Mouse (Mus musculus) MEL (cell line): Measurements from ENCODE around the gene Mmp15. TPM values are rescaled to one million over a fixed set of nuclear protein-coding genes. Genes with fewer than 3 reads are reported as not detected.

Source experiments
- DNase-seq: peaks from one replicate; pipeline ENCODE4 v3.0.0; 2011; ENCODE audit warnings: low read depth, low spot score
- H3K27ac ChIP-seq: 2 replicates; pipeline ENCODE4 v1.5.1; 2012; ENCODE audit warnings: low read depth, mild to moderate bottlenecking, control low read depth, low read length, moderate library complexity; ENCODE audit not compliant: control insufficient read depth
- H3K27me3 ChIP-seq, 2 experiments: fragments of 150-350 bp in 1 of 2; sonication (generic) in 1 of 2; 2 replicates each; pipeline ENCODE4 v1.6.1; 2012; ENCODE audit warnings: low read length in 2 of 2, mild to moderate bottlenecking in 2 of 2, improper control_type of control experiment in 1 of 2, moderate library complexity in 1 of 2; ENCODE audit not compliant: insufficient read depth in 2 of 2, control insufficient read depth in 1 of 2
- H3K36me3 ChIP-seq, 2 experiments: 2 replicates each; pipeline ENCODE4 v1.6.1; 2012 to 2014; ENCODE audit warnings: low read length in 2 of 2, improper control_type of control experiment in 1 of 2, inconsistent platforms in 1 of 2, mild to moderate bottlenecking in 1 of 2; ENCODE audit not compliant: insufficient read depth in 2 of 2, control insufficient read depth in 1 of 2
- H3K4me1 ChIP-seq, 2 experiments: fragments of 150-350 bp in 1 of 2; sonication (generic) in 1 of 2; 2 replicates each; pipeline ENCODE4 v1.6.1; 2012; ENCODE audit warnings: low read length in 2 of 2, improper control_type of control experiment in 1 of 2, mild to moderate bottlenecking in 1 of 2; ENCODE audit not compliant: insufficient read depth in 2 of 2, control insufficient read depth in 1 of 2
- H3K4me3 ChIP-seq, 2 experiments: fragments of 150-350 bp in 1 of 2; sonication (generic) in 1 of 2; 2 replicates each; pipeline ENCODE4 v1.5.1; 2012; ENCODE audit warnings: low read depth in 2 of 2, low read length in 2 of 2, mild to moderate bottlenecking in 2 of 2, moderate library complexity in 2 of 2, control low read depth in 1 of 2, improper control_type of control experiment in 1 of 2; ENCODE audit not compliant: control insufficient read depth in 1 of 2, insufficient read depth in 1 of 2
- H3K79me2 ChIP-seq: 2 replicates; pipeline ENCODE4 v1.6.1; 2012; ENCODE audit warnings: mild to moderate bottlenecking, low read length, moderate library complexity; ENCODE audit not compliant: control insufficient read depth, poor library complexity, insufficient read depth
- H3K9ac ChIP-seq: 2 replicates; pipeline ENCODE4 v1.6.1; 2012; ENCODE audit warnings: low read depth, mild to moderate bottlenecking, control low read depth, low read length, moderate library complexity; ENCODE audit not compliant: control insufficient read depth, poor library complexity, severe bottlenecking
- H3K9me3 ChIP-seq: fragments of 150-350 bp; sonication (generic); replicated peaks from 2 replicates; pipeline ENCODE4 v1.6.1; 2012; ENCODE audit warnings: mild to moderate bottlenecking, low read length, improper control_type of control experiment, moderate library complexity; ENCODE audit not compliant: insufficient read depth
- BHLHE40 ChIP-seq: IDR thresholded peaks from 2 replicates; pipeline ENCODE4 v1.6.1; 2012; ENCODE audit warnings: low read depth, mild to moderate bottlenecking, inconsistent platforms, low read length, improper control_type of control experiment, borderline replicate concordance
- CHD1 ChIP-seq: IDR thresholded peaks from 2 replicates; pipeline ENCODE4 v1.6.1; 2012; ENCODE audit warnings: low read depth, mild to moderate bottlenecking, inconsistent platforms, low read length, improper control_type of control experiment
- CHD2 ChIP-seq: IDR thresholded peaks from 2 replicates; pipeline ENCODE4 v1.6.1; 2011; ENCODE audit warnings: low read length, improper control_type of control experiment
- CTCF ChIP-seq, 3 experiments: IDR thresholded peaks in 2 of 3; conservative IDR thresholded peaks in 1 of 3; 2 replicates each; pipeline ENCODE4 v1.5.1; 2011 to 2012; ENCODE audit warnings: low read length in 3 of 3, low read depth in 2 of 3, mild to moderate bottlenecking in 2 of 3, improper control_type of control experiment in 1 of 3, inconsistent platforms in 1 of 3, mixed read lengths in 1 of 3, moderate library complexity in 1 of 3; ENCODE audit not compliant: control insufficient read depth in 1 of 3, insufficient read depth in 1 of 3, poor library complexity in 1 of 3, severe bottlenecking in 1 of 3
- EP300 ChIP-seq, 2 experiments: IDR thresholded peaks; 2 replicates each; pipeline ENCODE4 v1.6.1; 2011; ENCODE audit warnings: improper control_type of control experiment in 2 of 2, low read length in 2 of 2, low read depth in 1 of 2, mild to moderate bottlenecking in 1 of 2
- GABPA ChIP-seq: IDR thresholded peaks from 2 replicates; pipeline ENCODE4 v1.6.1; 2012; ENCODE audit warnings: low read depth, mild to moderate bottlenecking, inconsistent platforms, low read length, improper control_type of control experiment, moderate library complexity
- GATA1 ChIP-seq: IDR thresholded peaks from 2 replicates; pipeline ENCODE4 v1.6.1; 2011; ENCODE audit warnings: low read depth, low read length, improper control_type of control experiment
- HCFC1 ChIP-seq: IDR thresholded peaks from 2 replicates; pipeline ENCODE4 v1.6.1; 2012; ENCODE audit warnings: low read depth, mild to moderate bottlenecking, inconsistent platforms, low read length, improper control_type of control experiment, moderate library complexity
- JUND ChIP-seq: IDR thresholded peaks from 2 replicates; pipeline ENCODE4 v1.6.1; 2011; ENCODE audit warnings: low read depth, mild to moderate bottlenecking, improper control_type of control experiment, low read length
- MAFK ChIP-seq: IDR thresholded peaks from 2 replicates; pipeline ENCODE4 v1.6.1; 2011; ENCODE audit warnings: low read depth, mild to moderate bottlenecking, low read length, improper control_type of control experiment, borderline replicate concordance
- MAX ChIP-seq: IDR thresholded peaks from 2 replicates; pipeline ENCODE4 v1.6.1; 2011; ENCODE audit warnings: low read length, improper control_type of control experiment
- MAZ ChIP-seq: IDR thresholded peaks from 2 replicates; pipeline ENCODE4 v1.6.1; 2012; ENCODE audit warnings: low read depth, mild to moderate bottlenecking, inconsistent platforms, low read length, improper control_type of control experiment
- MEF2A ChIP-seq: IDR thresholded peaks from 2 replicates; pipeline ENCODE4 v1.6.1; 2014; ENCODE audit warnings: low read depth, mild to moderate bottlenecking, inconsistent platforms, low read length, improper control_type of control experiment; ENCODE audit not compliant: poor library complexity, insufficient replicate concordance, severe bottlenecking; ENCODE audit errors: extremely low read depth
- MXI1 ChIP-seq: IDR thresholded peaks from 2 replicates; pipeline ENCODE4 v1.6.1; 2011; ENCODE audit warnings: mild to moderate bottlenecking, low read depth, low read length, improper control_type of control experiment
- NRF1 ChIP-seq: IDR thresholded peaks from 2 replicates; pipeline ENCODE4 v1.6.1; 2014; ENCODE audit warnings: low read depth, mild to moderate bottlenecking, inconsistent platforms, low read length, improper control_type of control experiment, moderate library complexity; ENCODE audit not compliant: poor library complexity, insufficient read depth, severe bottlenecking
- POLR2A ChIP-seq, 2 experiments: IDR thresholded peaks; 2 replicates each; pipeline ENCODE4 v1.6.1; 2011 to 2012; ENCODE audit warnings: low read length in 2 of 2, mild to moderate bottlenecking in 2 of 2, control low read depth in 1 of 2, improper control_type of control experiment in 1 of 2, low read depth in 1 of 2, moderate library complexity in 1 of 2; ENCODE audit not compliant: control insufficient read depth in 1 of 2, insufficient read depth in 1 of 2, poor library complexity in 1 of 2
- POLR2AphosphoS2 ChIP-seq: IDR thresholded peaks from 2 replicates; pipeline ENCODE4 v1.6.1; 2011; ENCODE audit warnings: low read length, improper control_type of control experiment
- RAD21 ChIP-seq: IDR thresholded peaks from 2 replicates; pipeline ENCODE4 v1.6.1; 2011; ENCODE audit warnings: mild to moderate bottlenecking, low read depth, low read length, improper control_type of control experiment
- SMC3 ChIP-seq: IDR thresholded peaks from 2 replicates; pipeline ENCODE4 v1.6.1; 2011; ENCODE audit warnings: low read depth, low read length, improper control_type of control experiment
- TBP ChIP-seq: IDR thresholded peaks from 2 replicates; pipeline ENCODE4 v1.8.0; 2011; ENCODE audit warnings: low read depth, low read length, improper control_type of control experiment
- TCF12 ChIP-seq: IDR thresholded peaks from 2 replicates; pipeline ENCODE4 v1.6.1; 2014; ENCODE audit warnings: low read depth, mild to moderate bottlenecking, inconsistent platforms, low read length, improper control_type of control experiment, moderate library complexity
- UBTF ChIP-seq: IDR thresholded peaks from 2 replicates; pipeline ENCODE4 v1.6.1; 2012; ENCODE audit warnings: low read depth, mild to moderate bottlenecking, inconsistent platforms, low read length, improper control_type of control experiment, moderate library complexity, borderline replicate concordance; ENCODE audit not compliant: insufficient read depth
- USF1 ChIP-seq: IDR thresholded peaks from 2 replicates; pipeline ENCODE4 v1.6.1; 2014; ENCODE audit warnings: low read depth, mild to moderate bottlenecking, inconsistent platforms, low read length, improper control_type of control experiment, moderate library complexity
- USF2 ChIP-seq, 2 experiments: IDR thresholded peaks; 2 replicates each; pipeline ENCODE4 v1.6.1; 2011 to 2012; ENCODE audit warnings: improper control_type of control experiment in 2 of 2, low read length in 2 of 2, borderline replicate concordance in 1 of 2, inconsistent platforms in 1 of 2, low read depth in 1 of 2, mild to moderate bottlenecking in 1 of 2; ENCODE audit not compliant: insufficient read depth in 1 of 2
- ZC3H11A ChIP-seq: IDR thresholded peaks from 2 replicates; pipeline ENCODE4 v1.6.1; 2012; ENCODE audit warnings: low read depth, mild to moderate bottlenecking, inconsistent platforms, low read length, improper control_type of control experiment
- ZNF384 ChIP-seq: IDR thresholded peaks from 2 replicates; pipeline ENCODE4 v1.6.1; 2012; ENCODE audit warnings: low read depth, mild to moderate bottlenecking, inconsistent platforms, low read length, improper control_type of control experiment
- polyA plus RNA-seq, 2 experiments: library from polyadenylated mRNA; stranded (reverse) in 1 of 2; unstranded in 1 of 2; fragments of >175 nt in 1 of 2; fragments of >200 nt in 1 of 2; gene quantifications; 2 replicates each; pipeline versions ENCODE4 v1.2.1 to v1.2.4; 2012; ENCODE audit warnings: low replicate concordance in 2 of 2, low read depth in 1 of 2; ENCODE audit not compliant: insufficient read length in 2 of 2, insufficient read depth in 1 of 2, missing spikeins in 1 of 2
- total RNA-seq: library from RNA; depleted of rRNA; stranded (reverse); fragments of 300-350 nt; gene quantifications from 2 replicates; pipeline ENCODE4 v1.2.3, GENCODE M21; 2012

Gene Mmp15
- total and polyA plus RNA-seq, 3 experiments = 0.01 TPM; not detected in 2

- Histone ChIP-seq H3K79me2 (peaks cover 7% of the 10 kb centered on the region; the same call in 1 of the 2 replicates), H3K27ac (peak overlapping the region; percentile 23), H3K36me3 (peaks cover 0 to 9% of the 10 kb centered on the region in 2 experiments; a peak in 3 of 4 replicates), H3K27me3 (no peaks in the 10 kb centered on the region), H3K9me3 (no peaks in the 10 kb centered on the region), H3K4me3 (peak overlapping the region; percentile 71 to 89), H3K9ac (peak overlapping the region; percentile 80), H3K4me1 (peaks cover 4 to 15% of the 10 kb centered on the region in 2 experiments; a peak in 2 of 4 replicates)
- TF ChIP-seq MAX = 0 out of 2 replicates have a peak, but pooled peaks have one; percentile 11
- no peak for TF ChIP-seq SMC3
- peak; percentile 94; the same call in 1 of the 2 replicates for TF ChIP-seq UBTF
- no peak for TF ChIP-seq MXI1
- no peak for TF ChIP-seq NRF1
- TF ChIP-seq EP300 (IDR thresholded peaks at IDR 0.05; ENCODE audit: low read depth in 1 of 2, low read length in 2 of 2) = peak in 1 of 2 experiments; percentile 22; a peak in 1 of 4 replicates
- TF ChIP-seq CTCF (IDR thresholded peaks at IDR 0.05 in 2 of 3, conservative IDR thresholded peaks at IDR 0.05 in 1 of 3; ENCODE audit: control insufficient read depth in 1 of 3, insufficient read depth in 1 of 3, low read depth in 2 of 3, low read length in 3 of 3, poor library complexity in 1 of 3, severe bottlenecking in 1 of 3) = no peak
- no peak for TF ChIP-seq POLR2AphosphoS2
- peak; percentile 57 for TF ChIP-seq HCFC1
- no peak for TF ChIP-seq TBP
- peak; percentile 76 for DNase-seq
These were observed 20.8 kb upstream of the Mmp15 start for GRCm38 (mm10) chr8:95331156-95331719.

- peaks cover 4 to 15% of the 10 kb centered on the region in 2 experiments; a peak in 2 of 4 replicates for H3K4me1 ChIP-seq
- H3K27me3 ChIP-seq = no peaks in the 10 kb centered on the region
- peak within 1 kb of the TSS; percentile 71 to 89 for H3K4me3 ChIP-seq
- peak within 1 kb of the TSS; percentile 83 for H3K9ac ChIP-seq
- peak within 1 kb of the TSS; percentile 76 for H3K27ac ChIP-seq
- H3K79me2 ChIP-seq = peaks cover 7% of the 10 kb centered on the region; the same call in 1 of the 2 replicates
- H3K36me3 ChIP-seq = peaks cover 0 to 9% of the 10 kb centered on the region in 2 experiments; a peak in 3 of 4 replicates
- DNase-seq = peak; percentile 94
- no peaks in the 10 kb centered on the region for H3K9me3 ChIP-seq
- TF ChIP-seq RAD21 (peak; percentile 49), TBP (no peak), MXI1 (peak; percentile 45; the same call in 1 of the 2 replicates), MAZ (peak; percentile 74), GABPA (no peak), POLR2A (IDR thresholded peaks at IDR 0.05; ENCODE audit: control insufficient read depth in 1 of 2, insufficient read depth in 1 of 2, low read depth in 1 of 2, low read length in 2 of 2, poor library complexity in 1 of 2) (peak; percentile 43 to 85), CHD1 (no peak), ZC3H11A (no peak), TCF12 (peak; percentile 63), USF1 (no peak), JUND (no peak), MEF2A (no peak), POLR2AphosphoS2 (0 out of 2 replicates have a peak, but pooled peaks have one; percentile 45), GATA1 (no peak), MAFK (no peak), NRF1 (no peak), CHD2 (no peak), USF2 (IDR thresholded peaks at IDR 0.05; ENCODE audit: borderline replicate concordance in 1 of 2, insufficient read depth in 1 of 2, low read depth in 1 of 2, low read length in 2 of 2) (no peak), CTCF (IDR thresholded peaks at IDR 0.05 in 2 of 3, conservative IDR thresholded peaks at IDR 0.05 in 1 of 3; ENCODE audit: control insufficient read depth in 1 of 3, insufficient read depth in 1 of 3, low read depth in 2 of 3, low read length in 3 of 3, poor library complexity in 1 of 3, severe bottlenecking in 1 of 3) (peak; percentile 48 to 80 (median 69); a peak in 5 of 6 replicates), ZNF384 (no peak), UBTF (no peak), BHLHE40 (no peak), SMC3 (peak; percentile 14; the same call in 1 of the 2 replicates)
These were observed 20.2 kb upstream of the Mmp15 start, which contains the start of the genes Zfp319 and Usb1 for GRCm38 (mm10) chr8:95331720-95332436. TSS of gene Zfp319 (minus strand) at chr8:95331950. TSS of gene Usb1 (plus strand) at chr8:95332284.
